Mouse (Mus musculus): ENCODE results near the gene Lrrc28. TPM values are rescaled to one million over a fixed set of nuclear protein-coding genes. Genes with fewer than 3 reads are reported as not detected.

Gene Lrrc28
- polyA plus RNA-seq, 1 experiment from 2014 or later = 18.0 TPM

GRCm38 (mm10) chr7:67670965-67671364, 25.9 kb upstream of the Lrrc28 start:
- Histone ChIP-seq H3K36me3 (replicated peaks) (peaks cover 82% of the 10 kb centered on the region), H3K27me3 (replicated peaks; ENCODE audit: low read depth, poor library complexity, severe bottlenecking) (no peaks in the 10 kb centered on the region), H3K4me3 (no peak overlapping the region), H3K4me1 (peaks cover 8% of the 10 kb centered on the region), H3K9me3 (peaks cover 6% of the 10 kb centered on the region; the same call in 1 of the 2 replicates), H3K27ac (replicated peaks) (no peak overlapping the region)
- DNase-seq (ENCODE audit: low spot score) = no peak
- WGBS = 93% methylated on average over 1 of the region's 1 CpGs

- peaks cover 68% of the 10 kb centered on the region for H3K36me3 ChIP-seq (replicated peaks)
- no peak overlapping the region for H3K4me3 ChIP-seq
- H3K27me3 ChIP-seq (replicated peaks; ENCODE audit: low read depth, poor library complexity, severe bottlenecking) = no peaks in the 10 kb centered on the region
- 86% methylated on average over 14 of the region's 14 CpGs for WGBS
- peaks cover 10% of the 10 kb centered on the region; the same call in 1 of the 2 replicates for H3K4me1 ChIP-seq
- no peaks in the 10 kb centered on the region for H3K9me3 ChIP-seq
- H3K27ac ChIP-seq (replicated peaks) = no peak overlapping the region
- DNase-seq (ENCODE audit: low spot score) = no peak
These were observed 19.1 kb upstream of the Lrrc28 start for GRCm38 (mm10) chr7:67663981-67664694.

- DNase-seq (ENCODE audit: low spot score) = no peak
- Histone ChIP-seq H3K4me1 (peaks cover 10% of the 10 kb centered on the region; the same call in 1 of the 2 replicates), H3K4me3 (no peak overlapping the region), H3K36me3 (replicated peaks) (peaks cover 60% of the 10 kb centered on the region), H3K27me3 (replicated peaks; ENCODE audit: low read depth, poor library complexity, severe bottlenecking) (no peaks in the 10 kb centered on the region), H3K27ac (replicated peaks) (no peak overlapping the region), H3K9me3 (no peaks in the 10 kb centered on the region)
- 80% methylated on average over 5 of the region's 5 CpGs for WGBS
These were observed 17.4 kb upstream of the Lrrc28 start for GRCm38 (mm10) chr7:67662424-67662823.

DNA sequence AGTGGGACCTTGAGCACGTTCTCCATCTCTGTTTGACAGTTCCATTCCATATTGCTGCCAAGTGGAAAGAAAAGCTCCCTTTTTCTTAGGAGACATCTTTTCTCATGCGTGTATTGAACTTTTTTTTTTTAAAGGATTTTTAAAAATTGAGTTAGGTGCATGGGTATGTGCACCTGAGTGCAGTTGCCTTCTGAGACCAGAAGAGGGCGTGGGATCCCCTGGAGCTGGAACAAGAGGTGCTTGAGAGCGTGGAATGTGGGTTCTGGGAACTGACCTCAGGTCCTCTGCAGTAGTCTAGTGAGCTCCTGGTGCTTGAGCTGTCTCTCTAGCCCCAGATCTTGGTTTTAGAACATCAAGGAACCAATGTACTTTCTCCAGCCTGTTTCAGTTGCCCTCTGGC, 13.0 kb upstream of the Lrrc28 start:
- H3K27ac ChIP-seq (replicated peaks) = no peak overlapping the region
- H3K9me3 ChIP-seq = no peaks in the 10 kb centered on the region
- no peak for DNase-seq (ENCODE audit: low spot score)
- 92% methylated on average over 4 of the region's 4 CpGs for WGBS
- peaks cover 21% of the 10 kb centered on the region for H3K4me1 ChIP-seq
- H3K27me3 ChIP-seq (replicated peaks; ENCODE audit: low read depth, poor library complexity, severe bottlenecking) = no peaks in the 10 kb centered on the region
- no peak overlapping the region for H3K4me3 ChIP-seq
- H3K36me3 ChIP-seq (replicated peaks) = peaks cover 27% of the 10 kb centered on the region

DNA sequence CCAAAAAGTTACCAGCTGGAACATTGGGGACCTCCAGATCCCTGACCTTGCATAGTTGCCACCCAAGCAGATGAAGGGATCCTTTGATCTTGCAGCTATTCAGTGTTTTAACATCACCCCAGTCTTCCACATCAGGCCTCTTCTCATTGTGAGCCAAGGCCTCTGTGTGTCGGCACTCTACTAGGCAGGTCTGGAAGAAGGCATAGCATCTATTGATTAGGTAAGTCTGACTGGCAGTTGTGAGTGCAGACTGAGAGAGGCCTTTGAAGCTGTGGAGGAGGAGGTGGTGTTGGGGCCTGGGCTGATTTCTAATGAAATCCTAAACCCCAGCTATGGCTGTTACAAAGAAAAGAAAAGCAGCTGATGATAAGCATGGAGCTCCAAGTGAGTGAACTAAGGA, 10.1 kb upstream of the Lrrc28 start:
- no peaks in the 10 kb centered on the region for H3K27me3 ChIP-seq (replicated peaks; ENCODE audit: low read depth, poor library complexity, severe bottlenecking)
- peak overlapping the region; percentile 40 for H3K4me3 ChIP-seq
- WGBS = 25% methylated on average over 1 of the region's 1 CpGs
- no peaks in the 10 kb centered on the region for H3K9me3 ChIP-seq
- peak; percentile 53 for DNase-seq (ENCODE audit: low spot score)
- H3K4me1 ChIP-seq = peaks cover 27% of the 10 kb centered on the region
- peak overlapping the region; percentile 78 for H3K27ac ChIP-seq (replicated peaks)
- peaks cover 17% of the 10 kb centered on the region for H3K36me3 ChIP-seq (replicated peaks)

- Histone ChIP-seq H3K27me3 (replicated peaks; ENCODE audit: low read depth, poor library complexity, severe bottlenecking) (no peaks in the 10 kb centered on the region), H3K27ac (replicated peaks) (no peak overlapping the region), H3K4me3 (no peak overlapping the region), H3K36me3 (replicated peaks) (peaks cover 17% of the 10 kb centered on the region), H3K9me3 (no peaks in the 10 kb centered on the region), H3K4me1 (peaks cover 33% of the 10 kb centered on the region)
- no peak for DNase-seq (ENCODE audit: low spot score)
- WGBS = 83% methylated on average over 7 of the region's 7 CpGs
These were observed 9.6 kb upstream of the Lrrc28 start for GRCm38 (mm10) chr7:67654668-67655067.

- DNase-seq (ENCODE audit: low spot score) = no peak
- WGBS = 67% methylated on average over 5 of the region's 5 CpGs
- Histone ChIP-seq H3K4me1 (peaks cover 48% of the 10 kb centered on the region), H3K36me3 (replicated peaks) (peaks cover 8% of the 10 kb centered on the region), H3K9me3 (no peaks in the 10 kb centered on the region), H3K27ac (replicated peaks) (no peak overlapping the region), H3K4me3 (no peak overlapping the region), H3K27me3 (replicated peaks; ENCODE audit: low read depth, poor library complexity, severe bottlenecking) (no peaks in the 10 kb centered on the region)
These were observed 7.1 kb upstream of the Lrrc28 start for GRCm38 (mm10) chr7:67652211-67652610.

GRCm38 (mm10) chr7:67648376-67648775, 3.3 kb upstream of the Lrrc28 start:
- DNase-seq (ENCODE audit: low spot score) = no peak
- 79% methylated on average over 4 of the region's 4 CpGs for WGBS
- Histone ChIP-seq H3K27ac (replicated peaks) (peak overlapping the region; percentile 21; the same call in 1 of the 2 replicates), H3K9me3 (no peaks in the 10 kb centered on the region), H3K4me3 (peak overlapping the region; percentile 57), H3K27me3 (replicated peaks; ENCODE audit: low read depth, poor library complexity, severe bottlenecking) (no peaks in the 10 kb centered on the region), H3K4me1 (peaks cover 50% of the 10 kb centered on the region), H3K36me3 (replicated peaks) (no peaks in the 10 kb centered on the region)

DNA sequence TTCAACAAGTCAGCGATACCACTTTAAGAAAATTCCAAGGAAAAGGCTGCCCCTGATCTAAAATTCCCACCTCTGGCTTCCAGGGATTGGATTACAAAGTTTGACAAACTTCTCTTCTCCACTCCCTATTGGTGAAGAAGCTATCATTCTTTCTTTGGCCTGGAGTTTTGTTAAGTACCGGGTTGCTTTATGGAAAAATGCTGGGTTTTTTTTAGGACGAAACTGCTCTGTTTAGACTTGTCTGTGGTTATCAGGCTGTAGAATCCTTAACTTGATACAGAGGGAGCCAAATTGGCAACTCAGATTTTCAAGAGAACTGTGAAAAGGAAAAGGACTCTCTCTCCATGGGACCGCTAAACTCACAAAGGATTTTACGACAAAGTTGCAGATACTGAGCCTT, 2.2 kb upstream of the Lrrc28 start, which contains the start of gene Ttc23:
Gene Ttc23 (plus strand): TSS at position 134 of the 400 bp plus-strand sequence.
- H3K9me3 ChIP-seq = no peaks in the 10 kb centered on the region

GRCm38 (mm10) chr7:67646131-67646530, 1.1 kb upstream of the Lrrc28 start:
- no peaks in the 10 kb centered on the region for H3K9me3 ChIP-seq
- no peaks in the 10 kb centered on the region for H3K36me3 ChIP-seq (replicated peaks)
- 6% methylated on average over 6 of the region's 6 CpGs for WGBS
- H3K27me3 ChIP-seq (replicated peaks; ENCODE audit: low read depth, poor library complexity, severe bottlenecking) = no peaks in the 10 kb centered on the region
- H3K27ac ChIP-seq (replicated peaks) = peak overlapping the region; percentile 84
- peaks cover 43% of the 10 kb centered on the region for H3K4me1 ChIP-seq
- H3K4me3 ChIP-seq = peak overlapping the region; percentile 73
- peak; percentile 25 for DNase-seq (ENCODE audit: low spot score)

More for the DNA sequence above, 2.2 kb upstream of the Lrrc28 start, which contains the start of gene Ttc23:
- 1% methylated on average over 5 of the region's 5 CpGs for WGBS
- peak; percentile 50 for DNase-seq (ENCODE audit: low spot score)
- Histone ChIP-seq H3K4me1 (peaks cover 48% of the 10 kb centered on the region), H3K27ac (replicated peaks) (peak within 1 kb of the TSS; percentile 84), H3K36me3 (replicated peaks) (no peaks in the 10 kb centered on the region), H3K27me3 (replicated peaks; ENCODE audit: low read depth, poor library complexity, severe bottlenecking) (no peaks in the 10 kb centered on the region), H3K4me3 (peak within 1 kb of the TSS; percentile 73)

DNA sequence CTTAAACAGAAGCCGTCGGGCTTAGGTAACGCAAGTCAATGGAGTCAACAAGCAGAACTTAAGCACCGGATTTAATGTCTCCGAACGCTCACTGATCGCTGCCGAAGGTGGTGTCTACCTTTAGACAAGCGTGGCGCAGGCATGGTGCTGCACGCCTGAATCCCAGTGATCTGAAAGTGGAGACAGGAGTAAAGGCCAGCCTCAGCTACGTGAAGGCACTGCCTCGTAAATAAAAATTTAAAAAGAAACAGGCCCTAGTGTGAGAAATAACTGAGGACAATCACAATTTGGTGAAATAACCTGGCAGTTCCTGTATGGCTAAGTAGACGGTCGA, 580 bp upstream of the Lrrc28 start:
- Histone ChIP-seq H3K4me3 (peak overlapping the region; percentile 73), H3K27me3 (replicated peaks; ENCODE audit: low read depth, poor library complexity, severe bottlenecking) (no peaks in the 10 kb centered on the region), H3K9me3 (no peaks in the 10 kb centered on the region), H3K27ac (replicated peaks) (peak overlapping the region; percentile 84), H3K36me3 (replicated peaks) (no peaks in the 10 kb centered on the region; the same call in 1 of the 2 replicates), H3K4me1 (peaks cover 41% of the 10 kb centered on the region)
- under 1% methylated on average over 15 of the region's 15 CpGs for WGBS
- no peak for DNase-seq (ENCODE audit: low spot score)

GRCm38 (mm10) chr7:67644291-67644690, 777 bp downstream of the Lrrc28 start:
- Histone ChIP-seq H3K4me1 (peaks cover 35% of the 10 kb centered on the region), H3K4me3 (peak overlapping the region; percentile 73), H3K27ac (replicated peaks) (no peak overlapping the region), H3K27me3 (replicated peaks; ENCODE audit: low read depth, poor library complexity, severe bottlenecking) (no peaks in the 10 kb centered on the region), H3K9me3 (no peaks in the 10 kb centered on the region), H3K36me3 (replicated peaks) (no peaks in the 10 kb centered on the region; the same call in 1 of the 2 replicates)
- no peak for DNase-seq (ENCODE audit: low spot score)
- 46% methylated on average over 8 of the region's 8 CpGs for WGBS

- Histone ChIP-seq H3K27me3 (replicated peaks; ENCODE audit: low read depth, poor library complexity, severe bottlenecking) (no peaks in the 10 kb centered on the region), H3K9me3 (no peaks in the 10 kb centered on the region), H3K27ac (replicated peaks) (no peak overlapping the region), H3K4me1 (peaks cover 26% of the 10 kb centered on the region), H3K36me3 (replicated peaks) (no peaks in the 10 kb centered on the region; the same call in 1 of the 2 replicates), H3K4me3 (no peak overlapping the region)
- WGBS = 92% methylated on average over 9 of the region's 9 CpGs
- DNase-seq (ENCODE audit: low spot score) = no peak
These were observed 2.1 kb downstream of the Lrrc28 start for GRCm38 (mm10) chr7:67642955-67643354.
